Mouse (Mus musculus): ENCODE measurements around the gene Sult1e1. TPM values are rescaled to one million over a fixed set of nuclear protein-coding genes. Genes with fewer than 3 reads are reported as not detected.

Sult1e1 gene
- polyA plus RNA-seq, 1 experiment from 2014 or later: not detected

DNA sequence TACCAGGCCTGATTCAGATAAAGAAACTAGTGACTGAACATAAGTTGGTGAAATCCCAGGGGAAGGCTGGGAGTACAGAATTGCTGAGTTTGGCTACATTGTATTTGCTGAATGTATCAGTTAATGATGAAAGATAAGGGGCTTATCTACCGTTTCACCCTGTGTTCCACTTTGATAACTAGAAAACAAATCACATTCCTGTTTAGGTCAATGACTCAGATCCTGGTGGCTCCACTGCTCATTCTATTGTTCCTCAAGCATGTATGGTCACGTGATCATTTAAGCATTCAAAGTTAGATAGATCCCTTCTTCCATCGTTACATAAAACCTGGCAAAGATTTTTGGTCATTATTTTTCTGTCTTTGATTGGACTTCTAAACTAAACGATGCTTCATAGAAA, 28.9 kb downstream of the Sult1e1 start:
- DNase-seq (ENCODE audit: low spot score): no peak
- H3K9me3 ChIP-seq (replicated peaks): no peaks in the 10 kb centered on the region
- 85% methylated on average over 4 of the region's 4 CpGs for WGBS
- H3K4me3 ChIP-seq: no peak overlapping the region
- H3K27me3 ChIP-seq (ENCODE audit: low read depth, poor library complexity, severe bottlenecking): no peaks in the 10 kb centered on the region
- H3K4me1 ChIP-seq: no peaks in the 10 kb centered on the region
- no peaks in the 10 kb centered on the region for H3K36me3 ChIP-seq
- H3K27ac ChIP-seq: no peak overlapping the region

DNA sequence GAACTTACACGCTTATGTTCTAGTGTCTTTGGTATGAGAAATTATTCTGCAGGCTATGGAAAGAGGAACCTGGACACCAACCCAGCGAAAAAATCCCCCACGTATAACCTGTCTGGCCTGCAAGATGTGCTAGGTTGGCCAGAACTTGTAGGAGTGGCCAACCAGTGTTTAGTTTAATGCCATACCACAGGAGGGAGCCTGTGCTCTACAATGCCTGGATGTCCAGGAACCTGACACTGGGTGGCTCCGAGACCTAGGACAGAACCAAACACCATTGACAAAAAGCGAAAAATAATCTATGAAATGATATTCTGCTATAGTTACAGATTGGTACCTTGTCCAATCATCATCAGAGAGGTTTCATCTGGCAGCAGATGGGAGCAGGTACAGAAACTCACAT, 31.2 kb downstream of the Sult1e1 start:
- WGBS: 73% methylated on average over 5 of the region's 5 CpGs
- Histone ChIP-seq H3K4me1 (no peaks in the 10 kb centered on the region), H3K36me3 (no peaks in the 10 kb centered on the region), H3K9me3 (replicated peaks) (no peaks in the 10 kb centered on the region), H3K27me3 (ENCODE audit: low read depth, poor library complexity, severe bottlenecking) (no peaks in the 10 kb centered on the region), H3K27ac (no peak overlapping the region), H3K4me3 (no peak overlapping the region)
- no peak for DNase-seq (ENCODE audit: low spot score)

DNA sequence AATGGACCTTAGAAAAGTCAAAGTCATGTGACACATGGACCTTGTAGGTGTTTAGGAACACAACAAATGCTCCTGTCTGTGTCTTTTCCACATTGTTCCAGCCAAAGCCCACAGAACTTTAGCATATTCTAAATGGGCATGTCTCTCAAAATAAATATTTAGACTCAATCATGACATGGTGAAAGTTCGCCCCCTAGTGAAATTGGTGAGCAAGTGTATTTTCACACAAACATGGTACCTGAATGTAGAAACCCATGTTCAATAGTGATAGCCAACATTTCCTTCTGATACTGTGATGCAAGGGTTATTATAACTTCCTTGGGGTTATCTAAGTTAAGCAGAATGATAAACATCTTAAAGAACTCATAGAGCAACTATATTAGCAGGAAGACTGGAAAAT, 40.5 kb downstream of the Sult1e1 start:
- Histone ChIP-seq H3K27me3 (ENCODE audit: low read depth, poor library complexity, severe bottlenecking) (no peaks in the 10 kb centered on the region), H3K4me1 (no peaks in the 10 kb centered on the region), H3K9me3 (replicated peaks) (no peaks in the 10 kb centered on the region), H3K4me3 (no peak overlapping the region), H3K36me3 (no peaks in the 10 kb centered on the region), H3K27ac (no peak overlapping the region)
- DNase-seq (ENCODE audit: low spot score): no peak
- 47% methylated on average over 1 of the region's 1 CpGs for WGBS

DNA sequence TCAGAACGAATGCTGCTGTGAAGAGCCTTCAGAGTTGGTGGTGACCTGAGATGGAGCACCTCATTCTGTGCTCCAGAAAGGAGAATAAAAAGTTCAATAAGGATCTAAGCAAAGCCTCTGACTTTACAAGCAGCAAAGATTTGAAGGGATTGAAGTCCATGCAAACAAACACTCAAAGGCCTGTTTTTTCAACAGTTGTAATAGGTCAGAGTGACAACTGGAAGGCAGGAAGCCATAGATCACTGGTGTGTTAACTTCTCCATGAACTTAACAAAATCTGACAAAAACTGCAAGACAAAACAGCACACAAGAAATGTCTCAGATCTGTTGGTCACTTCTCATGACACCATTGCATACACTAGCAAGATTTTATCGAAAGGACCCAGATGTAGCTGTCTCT, 53.3 kb downstream of the Sult1e1 start, which contains the start of gene Sult1b1:
Sult1b1 (minus strand) TSS at position 85 of the 400 bp plus-strand sequence.
- no peaks in the 10 kb centered on the region for H3K4me1 ChIP-seq

DNA sequence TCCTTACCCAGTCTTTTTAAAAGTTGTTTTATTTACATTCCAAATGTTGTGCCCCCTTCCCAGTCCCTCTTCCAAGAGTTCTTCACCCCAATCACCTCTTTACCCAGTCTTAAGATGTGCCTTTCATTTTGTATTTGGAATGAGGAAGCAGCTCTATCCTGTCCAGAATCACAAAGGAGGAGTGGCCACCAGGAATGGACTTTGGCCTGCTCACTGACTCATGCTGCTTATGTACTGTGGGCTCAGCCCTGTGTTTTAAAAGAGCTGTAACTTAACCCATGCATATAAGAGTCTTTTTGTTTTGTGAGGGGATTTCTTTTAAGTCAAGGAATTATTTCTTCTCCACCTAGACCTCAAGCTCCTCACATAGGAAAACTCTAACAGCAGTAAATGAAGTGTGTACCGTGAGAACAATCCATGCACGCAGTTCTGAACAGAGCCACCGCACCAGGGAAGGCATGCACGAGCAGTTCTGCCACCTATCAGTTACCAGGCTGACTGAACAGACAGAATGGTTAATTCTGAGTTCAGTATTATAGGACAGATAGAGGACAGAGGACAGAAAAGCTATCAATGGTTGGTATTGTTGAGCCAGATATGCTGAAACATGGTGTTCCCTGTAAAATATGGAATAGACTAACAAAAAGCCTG, 55.3 kb downstream of the Sult1e1 start:
- no peak overlapping the region for H3K27ac ChIP-seq
- no peak for DNase-seq (ENCODE audit: low spot score)
- WGBS: 92% methylated on average over 4 of the region's 4 CpGs
- H3K9me3 ChIP-seq (replicated peaks): no peaks in the 10 kb centered on the region
- H3K4me3 ChIP-seq: no peak overlapping the region
- H3K4me1 ChIP-seq: no peaks in the 10 kb centered on the region
- no peaks in the 10 kb centered on the region for H3K36me3 ChIP-seq
- no peaks in the 10 kb centered on the region for H3K27me3 ChIP-seq (ENCODE audit: low read depth, poor library complexity, severe bottlenecking)

More for the DNA sequence above, 53.3 kb downstream of the Sult1e1 start, which contains the start of gene Sult1b1:
- Histone ChIP-seq H3K27ac (no peak within 1 kb of the TSS), H3K4me3 (no peak within 1 kb of the TSS), H3K27me3 (ENCODE audit: low read depth, poor library complexity, severe bottlenecking) (no peaks in the 10 kb centered on the region), H3K9me3 (replicated peaks) (no peaks in the 10 kb centered on the region), H3K36me3 (no peaks in the 10 kb centered on the region)
- WGBS: 94% methylated on average over 2 of the region's 2 CpGs
- DNase-seq (ENCODE audit: low spot score): no peak

DNA sequence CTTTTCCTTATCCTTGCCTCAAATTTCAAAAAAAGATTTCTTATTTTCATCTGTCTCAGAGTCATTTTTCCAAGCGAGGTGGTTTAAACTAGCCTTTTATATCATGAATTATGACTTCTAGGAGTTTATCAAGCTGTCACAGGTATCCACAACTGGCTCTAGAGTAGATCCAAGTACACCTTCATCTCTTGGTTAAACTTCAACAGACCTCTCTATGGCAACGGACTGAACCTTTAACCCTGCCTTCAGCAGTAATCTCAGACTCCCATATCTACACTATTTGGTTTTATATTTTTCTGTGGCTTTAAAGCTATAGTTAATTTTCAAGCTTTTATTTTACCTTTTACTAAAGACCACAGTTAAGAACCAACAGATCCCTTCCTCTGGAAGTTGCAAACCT, 59.1 kb downstream of the Sult1e1 start:
- no peak for DNase-seq (ENCODE audit: low spot score)
- no peaks in the 10 kb centered on the region for H3K36me3 ChIP-seq
- H3K9me3 ChIP-seq (replicated peaks): no peaks in the 10 kb centered on the region
- WGBS: 74% methylated on average over 2 of the region's 2 CpGs
- H3K4me1 ChIP-seq: no peaks in the 10 kb centered on the region
- no peaks in the 10 kb centered on the region for H3K27me3 ChIP-seq (ENCODE audit: low read depth, poor library complexity, severe bottlenecking)
- no peak overlapping the region for H3K4me3 ChIP-seq
- no peak overlapping the region for H3K27ac ChIP-seq

Small RNA genes within 50 kb of the gene (microRNA-seq; reads per million reads assigned to microRNA genes)
- not detected for gene Mir3969

Other genes starting within 250 kb of the Sult1e1 start
- not detected in 2 replicates for gene Ugt2b38, start 167.4 kb downstream of the Sult1e1 start, polyA plus RNA-seq (2016; fragmentation: Nextera tagmentation; extraction: Ambion mirVana)
- gene Ugt2a2, start 109.3 kb downstream of the Sult1e1 start, polyA plus RNA-seq (2016; fragmentation: Nextera tagmentation; extraction: Ambion mirVana): not detected in 2 replicates
- gene Gm43638, start 104.8 kb downstream of the Sult1e1 start, polyA plus RNA-seq (2016; fragmentation: Nextera tagmentation; extraction: Ambion mirVana): not detected in 2 replicates
- gene Ugt2a1, start 100.7 kb downstream of the Sult1e1 start, polyA plus RNA-seq (2016; fragmentation: Nextera tagmentation; extraction: Ambion mirVana): not detected in 2 replicates
- gene Sult1b1, start 53.4 kb downstream of the Sult1e1 start, polyA plus RNA-seq (2016; fragmentation: Nextera tagmentation; extraction: Ambion mirVana): not detected in 2 replicates
- not detected in 2 replicates for gene Sult1d1, start 22.6 kb downstream of the Sult1e1 start, polyA plus RNA-seq (2016; fragmentation: Nextera tagmentation; extraction: Ambion mirVana)
- gene Csn1s1, start 74.6 kb upstream of the Sult1e1 start, polyA plus RNA-seq (2016; fragmentation: Nextera tagmentation; extraction: Ambion mirVana): not detected in 2 replicates
- not detected in 2 replicates for gene Csn2, start 108.0 kb upstream of the Sult1e1 start, polyA plus RNA-seq (2016; fragmentation: Nextera tagmentation; extraction: Ambion mirVana)
- not detected in 2 replicates for gene Csn1s2a, start 183.0 kb upstream of the Sult1e1 start, polyA plus RNA-seq (2016; fragmentation: Nextera tagmentation; extraction: Ambion mirVana)
- gene Csn1s2b, start 216.5 kb upstream of the Sult1e1 start, polyA plus RNA-seq (2016; fragmentation: Nextera tagmentation; extraction: Ambion mirVana): not detected in 2 replicates
- gene Prr27, start 234.1 kb upstream of the Sult1e1 start, polyA plus RNA-seq (2016; fragmentation: Nextera tagmentation; extraction: Ambion mirVana): not detected in 2 replicates